Mouse (Mus musculus) brain, adult 2 months (tissue): ENCODE measurements around the gene Pla2g16.

Source experiments
- DNase-seq: peaks from one replicate; pipeline ENCODE4 v3.0.0; 2011; ENCODE audit warnings: low read depth, low spot score

Pla2g16 gene

GRCm38 (mm10) chr19:7563676-7564075 lies 6.4 kb downstream of the Pla2g16 start:
- no peak for DNase-seq

DNA sequence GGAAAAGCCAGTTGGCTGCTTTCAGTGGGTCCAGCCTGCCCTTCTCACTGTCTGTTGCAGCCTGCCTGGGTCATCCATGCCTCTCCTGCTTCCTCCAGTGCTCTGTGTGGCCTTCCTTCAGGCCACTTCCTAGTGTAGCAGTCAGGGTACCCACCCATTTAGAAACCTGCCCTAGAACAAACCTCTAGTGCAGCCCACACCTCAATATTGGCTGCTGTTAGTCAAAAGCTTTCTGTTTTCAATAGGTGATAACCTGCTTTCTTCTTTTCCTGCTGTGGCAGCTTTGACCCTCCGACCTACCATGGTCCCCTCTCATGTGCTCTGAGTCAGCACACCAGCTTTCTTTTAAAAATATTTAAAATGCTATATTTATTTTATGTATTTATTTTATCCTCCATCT lies 7.2 kb downstream of the Pla2g16 start:
- no peak for DNase-seq

- DNase-seq = peak; percentile 85
Measured at GRCm38 (mm10) chr19:7566826-7567225, 9.6 kb downstream of the Pla2g16 start.

- DNase-seq = no peak
Measured at GRCm38 (mm10) chr19:7568364-7568763, 11.1 kb downstream of the Pla2g16 start.

DNA sequence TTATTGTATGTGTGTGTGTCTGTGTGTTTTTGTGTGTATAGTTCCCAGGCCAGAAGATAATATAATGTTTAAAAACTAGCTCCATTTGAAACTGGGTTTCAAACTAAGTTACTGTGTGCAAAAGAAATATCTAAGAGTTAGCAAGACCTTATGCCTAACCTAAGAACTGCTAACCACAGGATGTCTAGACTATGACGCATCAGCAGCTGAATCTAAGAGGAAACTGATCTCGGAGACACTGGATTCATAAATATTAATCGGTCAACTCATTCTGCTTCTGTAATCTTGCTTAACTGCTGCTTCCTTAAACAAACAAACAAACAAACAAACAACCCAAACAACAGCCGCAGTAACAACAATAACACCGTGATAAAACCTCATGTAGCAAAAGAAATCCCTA lies 12.4 kb downstream of the Pla2g16 start:
- DNase-seq = no peak

- no peak for DNase-seq
Measured at GRCm38 (mm10) chr19:7576180-7576579, 18.9 kb downstream of the Pla2g16 start.

- no peak for DNase-seq
Measured at GRCm38 (mm10) chr19:7577710-7578109, 20.5 kb downstream of the Pla2g16 start.

DNA sequence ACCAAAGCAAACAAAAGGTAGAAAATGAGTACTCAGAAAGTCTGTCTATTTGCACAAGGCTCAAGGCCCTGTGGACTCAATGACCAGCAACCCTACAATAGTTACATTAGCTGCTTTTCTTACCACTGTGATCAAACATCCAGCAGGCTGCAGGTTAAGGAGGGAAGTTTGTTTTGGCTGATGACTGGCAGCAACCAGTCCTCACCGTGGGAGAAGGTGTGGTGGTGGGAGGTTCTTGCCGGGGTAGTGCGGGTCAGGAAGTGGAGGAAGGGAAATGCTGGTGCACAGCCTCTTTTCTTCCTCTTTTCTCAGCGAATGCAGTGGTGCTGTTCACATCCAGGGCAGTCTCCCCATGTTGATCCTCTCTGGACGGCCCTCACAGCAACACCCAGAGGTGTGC lies 23.8 kb downstream of the Pla2g16 start:
- DNase-seq = no peak

DNA sequence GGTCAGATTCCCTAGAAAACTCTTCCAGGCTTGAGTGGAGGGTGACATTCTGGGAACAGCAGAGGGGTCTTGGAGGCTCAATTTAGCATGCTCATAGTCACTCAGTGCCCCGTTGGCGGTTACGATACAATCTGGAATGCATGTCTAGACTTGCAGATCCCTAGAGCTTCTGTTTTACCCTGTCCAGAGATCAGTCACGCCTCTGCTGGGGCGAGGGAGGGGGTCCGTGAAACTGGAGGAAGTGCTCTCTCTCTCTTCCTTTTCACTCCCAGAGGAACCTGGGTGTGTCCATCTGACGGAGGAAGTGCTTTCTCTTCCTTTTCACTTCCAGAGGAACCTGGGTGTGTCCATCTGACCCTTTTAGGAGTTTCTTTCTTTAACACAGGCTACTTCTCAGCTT lies 25.8 kb downstream of the Pla2g16 start:
- no peak for DNase-seq

DNA sequence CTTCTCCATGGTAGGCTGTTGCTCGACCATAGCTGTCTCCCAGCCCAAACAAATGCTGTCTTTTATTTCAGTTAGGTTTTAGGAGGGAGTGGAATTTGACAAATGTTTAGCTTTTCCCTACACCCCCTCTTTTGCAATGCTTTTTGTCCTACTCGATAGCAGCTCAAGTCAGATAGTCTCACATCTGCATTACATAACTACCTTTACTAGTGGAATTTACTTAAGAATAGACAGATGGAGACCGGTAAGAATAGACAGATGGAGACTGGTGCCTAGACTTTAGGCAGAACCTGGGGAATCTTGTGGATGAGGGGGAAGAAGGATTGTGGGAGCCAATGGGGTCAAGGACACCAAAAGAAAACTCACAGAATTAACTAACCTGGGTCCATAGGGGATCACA lies 26.3 kb downstream of the Pla2g16 start:
- DNase-seq = no peak

DNA sequence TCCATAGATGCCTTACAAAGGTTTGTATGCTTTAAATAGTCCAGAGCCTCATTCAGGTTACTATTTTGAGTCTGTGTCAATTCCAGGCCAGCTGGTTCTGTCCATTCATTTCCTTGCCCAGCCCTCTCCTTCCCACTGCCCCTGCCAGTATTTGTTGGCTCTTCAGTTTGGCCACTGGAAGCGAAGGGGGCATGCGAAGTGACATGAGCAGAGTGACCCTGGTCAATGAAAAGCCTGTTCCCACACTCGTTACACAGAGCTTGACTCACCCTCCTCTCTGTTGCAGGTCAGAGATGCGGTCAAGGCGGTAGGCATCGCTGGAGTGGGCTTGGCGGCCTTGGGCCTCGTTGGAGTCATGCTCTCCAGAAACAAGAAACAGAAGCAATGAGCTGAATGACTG lies 28.0 kb downstream of the Pla2g16 start:
- DNase-seq = no peak

- no peak for DNase-seq
Measured at GRCm38 (mm10) chr19:7585764-7586163, 28.5 kb downstream of the Pla2g16 start.

DNA sequence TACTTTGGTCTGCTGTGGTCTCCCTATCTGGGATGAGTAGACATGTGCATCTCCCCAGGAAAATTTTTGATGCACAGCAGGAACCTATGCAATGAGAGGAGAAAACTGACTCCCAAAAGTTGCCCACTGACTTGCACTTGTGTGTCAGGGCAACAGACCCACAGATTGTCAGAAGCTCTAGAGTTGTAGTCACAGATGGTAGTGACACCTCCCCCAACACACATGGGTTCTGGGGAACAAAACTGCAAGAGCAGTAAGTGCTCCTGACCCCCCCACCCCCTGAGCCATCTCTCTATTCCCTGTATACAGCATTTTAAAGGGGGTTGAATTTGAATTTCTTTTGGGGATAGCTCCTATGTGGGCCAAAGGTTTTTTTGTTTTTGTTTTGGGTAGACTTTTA lies 33.5 kb downstream of the Pla2g16 start:
- DNase-seq = no peak

DNA sequence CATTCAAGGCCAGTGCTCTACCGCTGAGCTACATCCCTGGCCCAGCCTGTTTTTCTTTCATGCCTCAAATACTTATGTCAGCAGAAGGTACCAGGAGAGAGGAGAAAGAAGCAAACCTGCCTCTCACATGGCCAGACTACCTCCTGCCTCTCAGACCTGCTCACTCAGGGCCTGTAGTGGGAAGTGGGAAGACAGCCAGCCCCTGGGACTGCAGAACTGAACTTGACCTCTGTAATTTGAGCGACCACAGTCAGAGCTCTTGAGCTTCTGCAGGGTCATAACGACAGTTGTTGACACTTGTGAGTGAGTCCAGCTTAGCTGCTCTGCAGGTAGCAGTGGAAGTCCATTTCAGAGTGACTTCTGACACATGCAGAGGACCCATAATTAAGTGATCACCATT lies 34.8 kb downstream of the Pla2g16 start:
- DNase-seq = no peak

DNA sequence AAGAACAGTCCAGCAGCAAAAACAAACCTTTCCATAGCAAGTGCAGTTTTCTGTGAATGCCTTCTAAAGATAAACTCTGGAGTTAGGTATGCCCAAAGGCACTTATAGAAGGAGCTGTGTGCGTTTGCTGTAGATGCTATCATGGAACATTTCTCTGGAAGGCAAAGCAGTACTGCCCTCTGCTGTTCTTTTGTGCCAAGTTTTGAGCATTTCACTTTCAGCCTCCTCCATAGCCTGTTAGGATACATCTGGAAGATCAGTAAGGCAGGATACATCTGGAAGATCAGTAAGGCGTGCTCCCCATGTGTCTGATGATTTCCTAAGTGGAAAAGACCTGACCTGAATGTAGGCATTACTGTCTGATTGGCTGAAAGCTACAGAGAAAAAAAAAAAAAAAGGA lies 38.3 kb downstream of the Pla2g16 start:
- peak; percentile 81 for DNase-seq

- no peak for DNase-seq
Measured at GRCm38 (mm10) chr19:7598481-7598880, 41.2 kb downstream of the Pla2g16 start.

GRCm38 (mm10) chr19:7601551-7601950 lies 44.3 kb downstream of the Pla2g16 start:
- no peak for DNase-seq

GRCm38 (mm10) chr19:7604107-7604506 lies 46.8 kb downstream of the Pla2g16 start:
- no peak for DNase-seq

DNA sequence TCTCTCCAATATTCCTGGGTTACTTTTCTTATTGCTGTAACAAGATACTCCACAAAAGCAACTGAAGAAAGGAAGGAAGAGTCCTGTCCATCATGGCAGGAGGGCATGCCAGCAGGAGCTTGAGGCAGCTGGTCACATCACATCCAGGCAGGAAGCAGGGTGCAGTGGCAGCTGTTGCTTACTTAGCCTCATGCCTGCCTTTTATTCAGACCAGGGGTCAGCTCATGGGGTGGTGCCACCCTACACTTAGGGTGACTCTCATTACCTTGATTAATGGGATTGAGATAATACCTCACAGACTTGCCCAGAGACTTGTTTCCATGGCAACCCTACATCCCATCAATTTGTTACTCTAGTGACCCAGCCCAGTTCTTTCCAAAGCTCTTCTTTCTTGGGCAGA lies 47.8 kb downstream of the Pla2g16 start:
- DNase-seq = no peak

- peak; percentile 74 for DNase-seq
Measured at GRCm38 (mm10) chr19:7605930-7606783, 48.9 kb downstream of the Pla2g16 start.

DNA sequence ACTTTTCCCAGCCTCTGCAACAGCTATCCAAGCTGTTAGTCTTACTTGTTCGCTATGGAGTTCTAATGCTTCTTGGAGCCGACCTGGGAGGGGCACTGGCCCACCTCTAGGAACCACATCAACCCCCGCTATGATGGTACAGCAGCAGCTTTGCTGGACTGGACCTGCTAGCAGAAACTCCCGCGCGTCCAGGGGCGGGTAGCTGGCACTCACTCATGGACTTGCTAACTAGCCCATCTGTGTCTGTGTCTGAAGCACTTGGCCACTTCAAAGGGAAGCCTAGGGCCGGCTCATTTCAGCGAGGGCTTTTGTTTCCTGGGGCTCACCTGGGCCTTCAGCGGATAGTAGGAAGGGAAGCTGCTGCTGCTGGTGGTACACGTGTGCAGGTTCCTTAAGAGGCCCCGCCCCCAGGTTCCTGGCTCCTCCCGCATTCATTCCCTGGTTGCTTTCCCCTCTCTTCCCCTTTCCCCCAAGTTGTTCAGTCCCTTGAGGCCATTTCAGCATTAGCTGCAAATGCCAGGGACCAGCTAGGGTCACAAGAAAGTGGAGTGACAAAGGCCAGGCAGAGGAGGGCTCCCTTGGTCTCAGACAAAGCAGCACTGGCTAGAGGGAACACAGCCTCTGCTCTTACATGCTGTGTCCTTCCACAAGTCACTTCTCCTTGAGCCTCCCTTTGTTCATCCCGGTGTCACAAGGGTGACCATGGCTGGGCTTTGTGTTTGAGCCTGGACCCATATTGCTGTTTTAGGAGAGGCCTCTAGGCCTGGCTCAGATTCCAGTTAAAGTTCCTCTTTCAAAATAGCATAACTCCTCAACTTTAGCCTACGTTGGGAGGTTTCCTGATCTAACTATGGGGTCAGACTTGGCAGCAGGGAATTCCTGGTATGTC lies 49.8 kb downstream of the Pla2g16 start, which contains the start of gene Lgals12:
Gene Lgals12, minus strand, starts transcription at position 393 of the 889 bp plus-strand sequence.
- peak; percentile 69 for DNase-seq

- no peak for DNase-seq
Measured at GRCm38 (mm10) chr19:7607690-7608201, 50.5 kb downstream of the Pla2g16 start.
